Mouse (Mus musculus): ENCODE results near the gene Npr2.

The Npr2 gene

GRCm38 (mm10) chr4:43620146-43620778 lies 11.5 kb upstream of the Npr2 start:
- no peak for DNase-seq (ENCODE audit: extremely low read depth, insufficient read length, low spot score)

GRCm38 (mm10) chr4:43629106-43629817 lies 2.5 kb upstream of the Npr2 start:
- DNase-seq (ENCODE audit: extremely low read depth, insufficient read length, low spot score) = no peak

GRCm38 (mm10) chr4:43630030-43630581 lies 1.6 kb upstream of the Npr2 start:
- peak; percentile 48 for DNase-seq (ENCODE audit: extremely low read depth, insufficient read length, low spot score)

- DNase-seq (ENCODE audit: extremely low read depth, insufficient read length, low spot score) = no peak
These were observed 1.1 kb upstream of the Npr2 start for GRCm38 (mm10) chr4:43630671-43631045.

- DNase-seq (ENCODE audit: extremely low read depth, insufficient read length, low spot score) = peak; percentile 40
These were observed 503 bp downstream of the Npr2 start for GRCm38 (mm10) chr4:43631956-43632920.

GRCm38 (mm10) chr4:43633296-43633695 lies 1.6 kb downstream of the Npr2 start:
- DNase-seq (ENCODE audit: extremely low read depth, insufficient read length, low spot score) = no peak

GRCm38 (mm10) chr4:43633736-43634135 lies 2.0 kb downstream of the Npr2 start:
- DNase-seq (ENCODE audit: extremely low read depth, insufficient read length, low spot score) = no peak

- DNase-seq (ENCODE audit: extremely low read depth, insufficient read length, low spot score) = no peak
These were observed 3.1 kb downstream of the Npr2 start for GRCm38 (mm10) chr4:43634621-43635374.

- DNase-seq (ENCODE audit: extremely low read depth, insufficient read length, low spot score) = no peak
These were observed 5.0 kb downstream of the Npr2 start for GRCm38 (mm10) chr4:43636751-43637150.

GRCm38 (mm10) chr4:43640076-43640475 lies 8.3 kb downstream of the Npr2 start:
- no peak for DNase-seq (ENCODE audit: extremely low read depth, insufficient read length, low spot score)

GRCm38 (mm10) chr4:43640491-43640890 lies 8.8 kb downstream of the Npr2 start:
- no peak for DNase-seq (ENCODE audit: extremely low read depth, insufficient read length, low spot score)

GRCm38 (mm10) chr4:43649783-43650182 lies 18.0 kb downstream of the Npr2 start:
- DNase-seq (ENCODE audit: extremely low read depth, insufficient read length, low spot score) = no peak

- DNase-seq (ENCODE audit: extremely low read depth, insufficient read length, low spot score) = no peak
These were observed 21.0 kb downstream of the Npr2 start for GRCm38 (mm10) chr4:43652726-43653125.

- DNase-seq (ENCODE audit: extremely low read depth, insufficient read length, low spot score) = no peak
These were observed 21.7 kb downstream of the Npr2 start, which contains the start of gene Spag8 for GRCm38 (mm10) chr4:43653161-43654015. Gene Spag8, minus strand, starts transcription at chr4:43653594.

- DNase-seq (ENCODE audit: extremely low read depth, insufficient read length, low spot score) = no peak
These were observed 24.1 kb downstream of the Npr2 start for GRCm38 (mm10) chr4:43655656-43656338.

GRCm38 (mm10) chr4:43656339-43657109 lies 24.8 kb downstream of the Npr2 start, which contains the start of gene Hint2:
Gene Hint2, minus strand, starts transcription at chr4:43656466.
- DNase-seq (ENCODE audit: extremely low read depth, insufficient read length, low spot score) = peak; percentile 97

GRCm38 (mm10) chr4:43657146-43657545 lies 25.4 kb downstream of the Npr2 start:
- no peak for DNase-seq (ENCODE audit: extremely low read depth, insufficient read length, low spot score)

GRCm38 (mm10) chr4:43666412-43666811 lies 34.7 kb downstream of the Npr2 start:
- no peak for DNase-seq (ENCODE audit: extremely low read depth, insufficient read length, low spot score)

Measured in 3134 (cell line).